ENCODE assay signal across 11 mouse cellular contexts in the genomic region with DNA sequence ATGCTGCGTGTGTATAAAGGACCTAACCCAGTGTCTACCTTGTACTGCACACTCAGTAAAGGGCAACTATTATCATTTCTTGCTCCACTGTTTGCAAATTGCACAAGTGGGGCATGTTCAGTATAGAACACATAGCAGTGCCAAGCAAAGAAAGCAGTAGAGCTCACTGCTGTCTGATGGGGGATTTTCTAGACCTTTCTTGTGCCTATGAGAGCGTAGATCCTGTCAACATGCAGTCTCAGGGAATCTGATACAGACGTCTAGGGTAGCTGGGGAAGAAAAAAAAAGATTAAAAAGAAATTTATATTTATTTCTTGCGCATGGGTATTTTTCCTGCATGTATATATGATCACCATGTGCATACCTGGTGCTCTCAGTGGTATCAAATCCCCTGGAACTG. TPM values are rescaled to one million over a fixed set of nuclear protein-coding genes. Genes with fewer than 3 reads are reported as not detected.
DNase-seq lines count a peak whose midpoint lies in the region; ATAC-seq lines count a peak whose summit lies in the region.
"Had no signal": no experiment of that assay in that cellular context is flagged by ENCODE, and none has a peak within 500 bp of the region (broad histone marks: within the 10 kb centered on the region; RNA-seq: fewer than 3 reads in every experiment).

No protein-coding gene starts in this region.

- no peaks in the 10 kb centered on the region for H3K27me3 ChIP-seq in forebrain, embryonic 10.5 days (ENCODE audit: poor library complexity, severe bottlenecking)
- H3K27me3 ChIP-seq in forebrain, embryonic 12.5 days, result no peaks in the 10 kb centered on the region
- H3K27me3 ChIP-seq in kidney, embryonic 15.5 days, result no peaks in the 10 kb centered on the region
- H3K27me3 ChIP-seq in liver, embryonic 12.5 days (replicated peaks), result peaks cover 7% of the 10 kb centered on the region; the same call in 1 of the 2 replicates
- H3K27me3 ChIP-seq: Patski had no signal

- peaks cover 50% of the 10 kb centered on the region for H3K4me1 ChIP-seq in forebrain, embryonic 10.5 days
- peaks cover 24% of the 10 kb centered on the region for H3K4me1 ChIP-seq in forebrain, embryonic 12.5 days
- peaks cover 75% of the 10 kb centered on the region for H3K4me1 ChIP-seq in kidney, embryonic 15.5 days
- H3K4me1 ChIP-seq in brown adipose tissue, adult 24 weeks (ENCODE audit: control insufficient read depth, insufficient read depth, insufficient read length, low read length), result peaks cover 26% of the 10 kb centered on the region
- H3K4me1 ChIP-seq in liver, embryonic 12.5 days, result peaks cover 38% of the 10 kb centered on the region

- WGBS in forebrain, embryonic 10.5 days, result 79% methylated on average over 4 of the region's 4 CpGs
- 86% methylated on average over 4 of the region's 4 CpGs for WGBS in forebrain, embryonic 12.5 days
- 80% methylated on average over 4 of the region's 4 CpGs for WGBS in kidney, embryonic 15.5 days
- 73% methylated on average over 4 of the region's 4 CpGs for WGBS in liver, embryonic 12.5 days (ENCODE audit: insufficient replicate concordance)

- no peak overlapping the region for H3K9ac ChIP-seq in forebrain, embryonic 12.5 days
- no peak overlapping the region for H3K9ac ChIP-seq in kidney, embryonic 15.5 days
- no peak overlapping the region for H3K9ac ChIP-seq in liver, embryonic 12.5 days

- H3K27ac ChIP-seq in forebrain, embryonic 10.5 days, result peak overlapping the region; percentile 67; the same call in 1 of the 2 replicates
- no peak overlapping the region for H3K27ac ChIP-seq in forebrain, embryonic 12.5 days
- H3K27ac ChIP-seq in kidney, embryonic 15.5 days, result peak overlapping the region; percentile 94
- H3K27ac ChIP-seq in brown adipose tissue, adult 24 weeks (replicated peaks; ENCODE audit: low read depth, low read length), result peak overlapping the region; percentile 80
- 0 out of 2 replicates have a peak overlapping the region, but pooled peaks have one; percentile 73 for H3K27ac ChIP-seq in liver, embryonic 12.5 days

- DNase-seq in forebrain, embryonic 10.5 days (ENCODE audit: extremely low spot score, low spot score), result no peak
- no peak for DNase-seq in kidney, postnatal 25 days
- DNase-seq in left cerebral cortex, postnatal 10 days (ENCODE audit: extremely low spot score in 1 of 2, low spot score in 2 of 2), result no peak
- no peak for DNase-seq in cerebellum, adult 8-10 months
- DNase-seq: lung, adult 2 months; spleen, adult 18-20 months had no signal

- ATAC-seq in forebrain, embryonic 12.5 days (ENCODE audit: low FRiP score), result no peak
- no peak for ATAC-seq in kidney, embryonic 15.5 days (replicated peaks; ENCODE audit: low FRiP score)
- ATAC-seq in liver, embryonic 12.5 days, result no peak
- ATAC-seq: Patski had no signal

- no peaks in the 10 kb centered on the region; the same call in none of the 2 replicates for H3K36me3 ChIP-seq in forebrain, embryonic 10.5 days (replicated peaks)
- H3K36me3 ChIP-seq in forebrain, embryonic 12.5 days (replicated peaks), result no peaks in the 10 kb centered on the region; the same call in 1 of the 2 replicates
- peaks cover 4% of the 10 kb centered on the region; the same call in 1 of the 2 replicates for H3K36me3 ChIP-seq in kidney, embryonic 15.5 days
- H3K36me3 ChIP-seq in liver, embryonic 12.5 days, result no peaks in the 10 kb centered on the region

- no peak overlapping the region for H3K4me3 ChIP-seq in forebrain, embryonic 10.5 days
- H3K4me3 ChIP-seq in forebrain, embryonic 12.5 days (replicated peaks), result no peak overlapping the region
- H3K4me3 ChIP-seq in kidney, embryonic 15.5 days (replicated peaks), result no peak overlapping the region
- H3K4me3 ChIP-seq in brown adipose tissue, adult 24 weeks (ENCODE audit: insufficient read depth, low read depth, low read length), result no peak overlapping the region
- no peak overlapping the region for H3K4me3 ChIP-seq in liver, embryonic 12.5 days

- intact Hi-C loops in left cerebral cortex, postnatal 10 days (cut with DNase I), result no loop called here

- no peaks in the 10 kb centered on the region for H3K9me3 ChIP-seq in forebrain, embryonic 10.5 days
- H3K9me3 ChIP-seq in forebrain, embryonic 12.5 days, result no peaks in the 10 kb centered on the region
- no peaks in the 10 kb centered on the region for H3K9me3 ChIP-seq in kidney, embryonic 15.5 days (replicated peaks)
- H3K9me3 ChIP-seq in liver, embryonic 12.5 days (replicated peaks), result no peaks in the 10 kb centered on the region

- H3K4me2 ChIP-seq in forebrain, embryonic 12.5 days, result no peak overlapping the region
- no peak overlapping the region for H3K4me2 ChIP-seq in kidney, embryonic 15.5 days
- H3K4me2 ChIP-seq in liver, embryonic 12.5 days, result no peak overlapping the region

RNA-seq across cellular contexts. Expression of a gene that starts 14.4 kb away (rescaled TPM):
- 10.7 TPM in 2 replicates for polyA plus RNA-seq in forebrain, embryonic 10.5 days (2016; fragmentation: Nextera tagmentation; extraction: Ambion mirVana)
- 9.7 and 10.2 TPM in 2 replicates for polyA plus RNA-seq in forebrain, embryonic 12.5 days (2016; fragmentation: Nextera tagmentation; extraction: Ambion mirVana)
- 14.4 and 17.9 TPM in 2 replicates for polyA plus RNA-seq in kidney, embryonic 15.5 days (2015; fragmentation: Nextera tagmentation; extraction: Ambion mirVana)
- 2.4 and 3.1 TPM in 2 replicates for polyA plus RNA-seq in brown adipose tissue, adult 24 weeks (2012; ENCODE audit: insufficient read depth, insufficient read length, missing spikeins)
- polyA plus RNA-seq in liver, embryonic 12.5 days (2016; fragmentation: Nextera tagmentation; extraction: Ambion mirVana), result 3.6 and 4.5 TPM in 2 replicates
- 10 to 100 TPM; 30.6 to 35.1 TPM for total RNA-seq in left cerebral cortex, postnatal 10 days (2021)

RNA-seq across cellular contexts. Expression of a gene that starts 18.0 kb away (rescaled TPM):
- 2.5 and 3.8 TPM in 2 replicates for polyA plus RNA-seq in forebrain, embryonic 10.5 days (2016; fragmentation: Nextera tagmentation; extraction: Ambion mirVana)
- polyA plus RNA-seq in forebrain, embryonic 12.5 days (2016; fragmentation: Nextera tagmentation; extraction: Ambion mirVana), result 3.1 and 3.2 TPM in 2 replicates
- polyA plus RNA-seq in kidney, embryonic 15.5 days (2015; fragmentation: Nextera tagmentation; extraction: Ambion mirVana), result 2.8 and 6.7 TPM in 2 replicates
- 2.3 and 18.9 TPM in 2 replicates for polyA plus RNA-seq in brown adipose tissue, adult 24 weeks (2012; ENCODE audit: insufficient read depth, insufficient read length, missing spikeins)
- polyA plus RNA-seq in liver, embryonic 12.5 days (2016; fragmentation: Nextera tagmentation; extraction: Ambion mirVana), result 4.1 and 5.3 TPM in 2 replicates
- total RNA-seq in left cerebral cortex, postnatal 10 days (2021), result 1 to 10 TPM; 3.1 to 3.3 TPM
